ENCODE assay signal across 9 mouse cellular contexts in the genomic region with DNA sequence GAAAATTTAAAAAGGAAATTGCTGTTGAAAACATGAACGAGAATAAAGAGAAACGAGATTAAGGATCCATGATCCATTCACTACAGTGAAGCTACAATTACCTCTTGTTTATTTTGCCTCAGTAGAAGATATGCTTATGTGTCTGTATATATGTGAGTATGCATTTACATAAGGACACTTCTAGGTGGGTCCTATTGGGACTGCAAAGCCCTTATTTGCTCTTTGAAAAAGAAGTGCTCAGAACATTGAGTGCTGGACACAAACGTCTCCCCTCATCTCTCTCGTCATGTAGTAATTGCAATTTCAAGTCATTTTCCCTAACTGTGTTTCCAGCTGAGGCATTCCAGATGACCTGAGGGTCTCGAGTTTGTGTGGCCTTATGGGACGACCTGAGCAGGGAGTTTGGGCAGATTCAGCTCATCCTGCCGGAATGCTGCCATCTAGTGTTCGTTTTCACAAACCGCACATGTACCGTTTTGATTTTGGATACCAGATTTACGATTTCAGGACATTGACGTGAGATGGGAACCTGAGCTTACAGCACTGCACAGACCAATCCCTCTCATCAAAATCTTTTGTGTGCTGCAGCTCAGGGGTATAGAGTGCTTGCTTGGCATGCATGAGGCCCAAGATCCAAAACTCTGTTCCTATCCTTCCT. TPM values are rescaled to one million over a fixed set of nuclear protein-coding genes. Genes with fewer than 3 reads are reported as not detected.
DNase-seq lines count a peak whose midpoint lies in the region; ATAC-seq and TF ChIP-seq lines count a peak whose summit lies in the region.
"Had no signal": no experiment of that assay in that cellular context is flagged by ENCODE, and none has a peak within 500 bp of the region (broad histone marks: within the 10 kb centered on the region; RNA-seq: fewer than 3 reads in every experiment).

No protein-coding gene starts in this region.

- 0 out of 2 replicates have a peak overlapping the region, but pooled peaks have one; percentile 6 for H3K4me2 ChIP-seq in CH12.LX (ENCODE audit: insufficient read depth, low read depth, poor library complexity, severe bottlenecking)
- H3K4me2 ChIP-seq in midbrain, embryonic 11.5 days, result no peak overlapping the region
- H3K4me2 ChIP-seq: limb, embryonic 15.5 days had no signal

- H3K79me2 ChIP-seq in CH12.LX (replicated peaks; ENCODE audit: control insufficient read depth, extremely low read depth, insufficient read depth, poor library complexity, severe bottlenecking), result no peaks in the 10 kb centered on the region

- TF ChIP-seq EP300 in CH12.LX (IDR thresholded peaks at IDR 0.05; ENCODE audit: low read length), result no peak

- H3K36me3 ChIP-seq in CH12.LX (replicated peaks in 1 of 2; ENCODE audit: control insufficient read depth in 1 of 2, insufficient read depth in 1 of 2, low read length in 1 of 2), result no peaks in the 10 kb centered on the region
- no peaks in the 10 kb centered on the region for H3K36me3 ChIP-seq in midbrain, embryonic 11.5 days (ENCODE audit: control insufficient read depth, insufficient read depth, low read length)
- H3K36me3 ChIP-seq: limb, embryonic 15.5 days had no signal

- H3K9ac ChIP-seq in CH12.LX (ENCODE audit: insufficient read depth, low read depth), result no peak overlapping the region
- H3K9ac ChIP-seq in midbrain, embryonic 11.5 days (ENCODE audit: low read length), result no peak overlapping the region
- H3K9ac ChIP-seq: limb, embryonic 15.5 days had no signal

- WGBS in midbrain, embryonic 11.5 days, result 22% methylated on average over 12 of the region's 12 CpGs

- no peak for TF ChIP-seq POLR2A in CH12.LX (IDR thresholded peaks at IDR 0.05; ENCODE audit: low read depth, low read length)

- intact Hi-C loops in heart, postnatal 10 days (cut with DNase I), result loop anchor here (2.0 to 10.0 kb wide), 2 partner anchors 220 to 378 kb away; no protein-coding TSS in a partner anchor

- ATAC-seq in midbrain, embryonic 11.5 days (ENCODE audit: low FRiP score), result peak; percentile 57; the same call in 1 of the 2 replicates

- no peaks in the 10 kb centered on the region for H3K9me3 ChIP-seq in CH12.LX (replicated peaks; ENCODE audit: low read length)
- H3K9me3 ChIP-seq in midbrain, embryonic 11.5 days (ENCODE audit: control insufficient read depth, low read length), result no peaks in the 10 kb centered on the region
- H3K9me3 ChIP-seq: limb, embryonic 15.5 days had no signal

- no peak overlapping the region for H3K27ac ChIP-seq in CH12.LX (ENCODE audit: insufficient read depth, low read depth)
- no peak overlapping the region for H3K27ac ChIP-seq in midbrain, embryonic 11.5 days (ENCODE audit: low read depth, low read length)
- H3K27ac ChIP-seq: limb, embryonic 15.5 days had no signal

- peak; percentile 79 to 83 for TF ChIP-seq CTCF in CH12.LX (conservative IDR thresholded peaks at IDR 0.05 in 1 of 2, IDR thresholded peaks at IDR 0.05 in 1 of 2; ENCODE audit: low read depth in 2 of 2, low read length in 2 of 2)

- dilution Hi-C loops in CH12.LX (cut with MboI; ENCODE audit: extremely low pct_ligation_motif_present, extremely low pct_unique_long_range_greater_than_20kb, low sequenced_read_pairs), result no loop called here

- no peaks in the 10 kb centered on the region; a peak in 1 of 4 replicates for H3K4me1 ChIP-seq in CH12.LX (ENCODE audit: control insufficient read depth in 1 of 2, insufficient read depth in 2 of 2)
- H3K4me1 ChIP-seq in midbrain, embryonic 11.5 days (ENCODE audit: control insufficient read depth, insufficient read depth, low read length), result no peaks in the 10 kb centered on the region
- H3K4me1 ChIP-seq: limb, embryonic 15.5 days had no signal

- H3K4me3 ChIP-seq in CH12.LX (replicated peaks in 1 of 3; ENCODE audit: low read depth in 2 of 3, low read length in 2 of 3, poor library complexity in 1 of 3), result no peak overlapping the region
- no peak overlapping the region for H3K4me3 ChIP-seq in midbrain, embryonic 11.5 days (ENCODE audit: low read depth, low read length)
- H3K4me3 ChIP-seq: limb, embryonic 15.5 days had no signal

- peak; percentile 14 for DNase-seq in gastrocnemius, adult 18-20 months (ENCODE audit: low spot score)
- DNase-seq in gastrocnemius, postnatal 25 days, result no peak
- DNase-seq in CH12.LX (ENCODE audit: extremely low read depth), result peak; percentile 60
- peak; percentile 19 for DNase-seq in cerebellum, adult 8-10 months
- DNase-seq in heart, postnatal 10 days, result peak; percentile 24 to 60
- DNase-seq in layer of hippocampus, postnatal 10 days (ENCODE audit: low spot score in 2 of 2), result peak; percentile 43 to 59
- DNase-seq in midbrain, embryonic 11.5 days (ENCODE audit: low spot score, missing footprints), result peak; percentile 94
- peak; percentile 44 for DNase-seq in testis, postnatal 10 days (ENCODE audit: low spot score)

- TF ChIP-seq RAD21 in CH12.LX (IDR thresholded peaks at IDR 0.05; ENCODE audit: low read depth, low read length), result peak; percentile 78

- in situ Hi-C loops in CH12.LX (cut with MboI; ENCODE audit: low pct_ligation_motif_present, low pct_unique_long_range_greater_than_20kb, low sequenced_read_pairs), result loop anchor here (10.0 kb wide), 1 partner anchor 380 kb away; no protein-coding TSS in a partner anchor

- H3K27me3 ChIP-seq in CH12.LX (replicated peaks), result no peaks in the 10 kb centered on the region
- no peaks in the 10 kb centered on the region for H3K27me3 ChIP-seq in midbrain, embryonic 11.5 days (ENCODE audit: control insufficient read depth, insufficient read depth, low read length)
- H3K27me3 ChIP-seq: limb, embryonic 15.5 days had no signal

TF ChIP-seq in CH12.LX, 34 proteins besides CTCF, POLR2A, EP300 and RAD21:
- no peak for TF ChIP-seq POLR2AphosphoS2 (IDR thresholded peaks at IDR 0.05; ENCODE audit: low read depth, low read length)
- TF ChIP-seq MAX (IDR thresholded peaks at IDR 0.05; ENCODE audit: low read length), result peak; percentile 70
- 0 out of 2 replicates have a peak, but pooled peaks have one; percentile 34 for TF ChIP-seq MYC (IDR thresholded peaks at IDR 0.05; ENCODE audit: low read depth, low read length)
- TF ChIP-seq UBTF (IDR thresholded peaks at IDR 0.05; ENCODE audit: low read depth, low read length), result no peak
- TF ChIP-seq SMC3 (IDR thresholded peaks at IDR 0.05; ENCODE audit: low read depth, low read length), result peak; percentile 76

RNA-seq across cellular contexts. Expression of gene Mbl2, which starts 27.5 kb away (rescaled TPM):
- under 1 TPM in 1 of 2 experiments, not detected in 1; 0.21 TPM for total RNA-seq in gastrocnemius, adult 18-20 months (2021)
- not detected for total RNA-seq in gastrocnemius, postnatal 25 days (2021)
- not detected in 2 replicates for total RNA-seq in CH12.LX (2012; rRNA removed)
- total RNA-seq in CH12.LX (2014; rRNA removed), result not detected in 2 replicates
- not detected in 2 replicates for polyA plus RNA-seq in CH12.LX (2012; ENCODE audit: insufficient read length, low read depth)
- not detected for total RNA-seq in heart, postnatal 10 days (2021)
- total RNA-seq in layer of hippocampus, postnatal 10 days (2021), result under 1 TPM in 1 of 2 experiments, not detected in 1; 0.34 TPM
- not detected in 2 replicates for polyA plus RNA-seq in midbrain, embryonic 11.5 days (2014; fragmentation: Nextera tagmentation; extraction: Ambion mirVana)
- polyA plus RNA-seq: limb, embryonic 15.5 days had no signal

RNA-seq across cellular contexts. Expression of gene Gldc, which starts 30.1 kb away (rescaled TPM):
- total RNA-seq in gastrocnemius, adult 18-20 months (2021), result under 1 TPM; 0.14 to 0.17 TPM
- total RNA-seq in gastrocnemius, postnatal 25 days (2021), result under 1 TPM in 1 of 2 experiments, not detected in 1; 0.11 TPM
- 1.3 and 1.8 TPM in 2 replicates for total RNA-seq in CH12.LX (2012; rRNA removed)
- total RNA-seq in CH12.LX (2014; rRNA removed), result 0.24 and 0.30 TPM in 2 replicates
- 0.64 and 0.87 TPM in 2 replicates for polyA plus RNA-seq in CH12.LX (2012; ENCODE audit: insufficient read length, low read depth)
- total RNA-seq in heart, postnatal 10 days (2021), result under 1 TPM; 0.10 to 0.24 TPM
- total RNA-seq in layer of hippocampus, postnatal 10 days (2021), result 10 to 100 TPM; 22.6 to 24.5 TPM
- polyA plus RNA-seq in midbrain, embryonic 11.5 days (2014; fragmentation: Nextera tagmentation; extraction: Ambion mirVana), result 18.2 and 20.3 TPM in 2 replicates

Comparison
In these comparisons a context has a peak if more than half of its experiments do, and no peak if none do; other contexts are left out.
1. RNA of gene Gldc, which starts 30.1 kb away (total RNA-seq): 22.6 to 24.5 TPM in layer of hippocampus, postnatal 10 days; 0.24 to 1.8 TPM in CH12.LX, 0.10 to 0.24 TPM in heart, postnatal 10 days, 0.14 to 0.17 TPM in gastrocnemius, adult 18-20 months and 0.11 TPM in gastrocnemius, postnatal 25 days; every median in the first group is over 4 times any median in the second.